Mouse (Mus musculus) c-Kit-negative CD71-positive TER-119-positive erythroid progenitor cells, embryonic 14.5 days (primary cell): ENCODE data around the gene Nrarp.

Source experiments
- DNase-seq: peaks from one replicate; pipeline ENCODE4 v3.0.0-alpha.2; 2013; ENCODE audit warnings: low read depth, low spot score

Gene Nrarp

DNA sequence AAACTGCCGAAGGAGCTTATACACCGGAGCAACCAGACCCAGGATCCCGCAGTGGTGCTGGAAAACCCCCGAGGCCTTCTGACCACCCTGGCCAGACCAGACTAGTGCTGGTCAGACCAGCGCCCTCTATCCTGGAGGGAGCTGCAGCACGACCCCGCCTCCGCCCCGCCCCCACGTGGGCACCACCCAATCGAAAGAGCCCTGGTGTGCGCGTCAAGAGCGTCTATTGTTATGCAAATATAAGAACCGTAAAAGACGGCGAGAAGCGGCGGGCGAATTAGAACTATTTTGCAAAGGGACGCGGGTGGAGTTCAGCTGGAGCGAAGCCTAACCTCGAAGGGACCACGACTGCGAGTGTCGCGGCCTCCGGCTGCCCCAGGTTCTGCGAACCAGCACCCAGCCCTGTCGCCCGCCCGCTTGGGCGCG lies at the start of gene Nrarp:
Gene Nrarp, plus strand, starts transcription at position 281 of the 426 bp plus-strand sequence.
- no peak for DNase-seq

DNA sequence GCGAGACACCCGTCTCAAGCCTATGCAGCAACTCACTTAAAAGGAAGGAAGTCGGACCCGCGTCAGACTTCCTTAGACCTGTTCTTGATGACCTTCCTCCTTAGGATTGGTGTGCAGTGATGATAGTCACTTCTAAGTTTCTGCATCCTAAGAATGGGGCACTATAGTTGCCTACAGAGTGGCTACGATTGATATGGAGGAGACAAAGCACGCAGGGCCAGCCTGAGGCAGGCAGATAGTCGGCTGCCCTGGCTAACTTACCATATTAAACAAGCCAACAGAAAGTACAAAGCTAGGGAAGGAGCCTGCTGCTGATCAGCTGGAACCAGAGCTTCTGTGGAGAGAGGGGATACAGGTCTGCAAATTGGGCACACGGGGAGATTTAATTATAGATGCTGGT lies 49.0 kb upstream of the Nrarp start:
- no peak for DNase-seq

DNA sequence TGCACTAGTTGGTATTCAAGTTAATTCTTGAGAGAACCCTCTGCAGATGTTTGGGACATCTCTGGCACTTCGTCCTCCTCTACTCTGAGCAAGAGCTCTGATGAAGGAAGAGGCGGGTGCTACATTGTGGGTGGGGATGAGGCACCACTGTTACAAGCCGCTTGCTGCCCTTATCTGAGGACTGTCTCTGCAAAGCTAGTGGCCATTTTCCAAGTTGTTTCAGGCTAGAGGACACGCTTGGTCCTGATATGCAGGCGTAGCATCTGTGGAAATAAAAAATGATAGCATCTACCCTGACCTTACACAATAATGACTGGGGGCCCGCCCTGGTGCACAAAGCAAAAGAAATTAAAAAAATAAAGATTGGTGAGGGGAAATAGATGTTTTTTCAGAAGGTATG lies 42.7 kb upstream of the Nrarp start:
- no peak for DNase-seq

DNA sequence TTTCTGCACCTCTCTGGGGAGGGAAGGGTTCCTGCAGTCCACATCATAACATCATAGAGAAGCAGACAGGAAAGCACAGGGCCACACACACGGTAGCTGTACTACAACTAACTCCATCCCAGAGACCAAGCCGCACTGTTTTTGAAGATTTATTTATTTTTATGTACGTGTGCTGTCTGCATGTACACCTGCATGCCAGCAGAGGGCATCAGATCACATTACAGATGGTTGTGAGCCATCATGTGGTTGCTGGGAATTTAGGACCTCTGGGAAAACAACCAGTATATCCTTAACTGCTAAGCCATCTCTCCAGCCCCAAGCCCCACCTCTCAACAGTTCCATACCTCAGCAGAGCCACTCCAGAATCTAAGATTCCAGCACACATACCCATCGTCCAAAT lies 39.4 kb upstream of the Nrarp start:
- no peak for DNase-seq

DNA sequence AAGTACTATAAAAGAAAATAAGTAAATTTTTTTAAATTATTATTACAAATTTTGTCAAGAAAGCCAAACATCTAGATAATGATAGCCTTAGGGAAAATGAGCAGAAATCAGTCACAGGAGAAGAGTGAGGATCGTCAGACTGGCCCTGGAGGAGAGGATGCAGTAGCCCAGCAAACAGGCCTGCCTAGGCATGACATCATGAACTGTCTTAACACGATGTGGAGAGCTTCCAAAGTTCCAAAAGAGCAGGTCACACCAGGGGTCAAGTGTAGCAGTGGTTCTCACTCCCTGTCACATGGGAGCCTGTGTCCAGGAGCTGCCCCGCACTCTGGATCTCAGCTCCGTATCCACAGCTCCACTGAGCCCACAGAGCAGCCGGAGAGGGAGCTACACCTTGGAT lies 38.6 kb upstream of the Nrarp start:
- DNase-seq: no peak

DNA sequence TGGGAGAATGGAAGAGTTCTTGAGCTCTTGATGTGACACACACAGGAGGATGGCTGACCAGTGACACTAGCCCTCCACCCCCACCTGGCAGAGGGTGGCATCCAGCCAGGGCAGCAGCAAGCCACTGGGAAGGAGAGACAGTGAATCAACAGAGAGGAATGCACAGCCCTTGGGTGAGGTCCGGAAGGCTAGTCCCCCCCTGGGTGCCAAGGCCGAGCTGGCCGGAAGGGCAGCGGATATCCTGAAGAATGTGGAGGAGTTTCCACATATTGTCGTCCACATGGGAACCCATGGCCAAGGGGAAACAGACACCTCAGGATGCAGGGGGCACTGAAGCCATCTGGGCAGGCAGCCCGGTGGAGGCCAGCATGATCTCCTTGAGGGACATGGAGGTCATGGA lies 35.2 kb upstream of the Nrarp start:
- no peak for DNase-seq

DNA sequence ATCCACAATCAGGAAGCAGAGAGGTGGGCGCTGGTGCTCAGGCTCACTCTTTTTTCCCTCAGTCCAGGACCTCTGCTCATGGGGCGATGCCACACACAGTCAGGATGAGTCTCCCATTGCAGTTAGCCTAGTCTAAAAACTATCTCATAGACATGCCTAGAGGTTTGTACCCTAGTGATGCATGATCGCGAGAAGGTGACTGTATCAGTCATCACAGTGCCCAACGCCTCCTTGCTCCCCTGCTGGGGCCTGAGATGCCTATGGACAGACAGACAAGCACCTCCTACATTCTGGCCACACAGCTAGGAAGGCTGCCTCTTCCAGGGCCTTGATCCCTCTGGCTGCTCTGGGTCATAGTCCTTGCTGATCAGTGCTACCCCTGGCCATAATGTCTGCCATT lies 33.2 kb upstream of the Nrarp start:
- no peak for DNase-seq

DNA sequence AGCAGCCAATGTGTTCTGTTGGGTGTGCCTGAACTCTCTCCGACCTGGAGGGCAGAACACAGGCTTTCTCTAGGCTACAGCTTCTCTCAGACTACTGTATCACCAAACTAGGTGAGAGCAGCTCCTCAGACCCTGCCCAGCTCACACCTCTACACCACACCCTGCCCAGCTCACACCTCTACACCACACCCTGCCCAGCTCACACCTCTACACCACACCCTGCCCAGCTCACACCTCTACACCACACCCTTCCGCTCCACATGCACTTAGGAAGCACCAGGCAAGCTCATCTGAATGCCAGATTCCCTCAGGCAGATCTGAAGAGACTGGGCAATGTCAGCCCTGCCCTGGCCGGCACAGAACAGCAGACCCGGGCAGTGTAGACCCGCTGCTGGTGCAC lies 32.7 kb upstream of the Nrarp start:
- no peak for DNase-seq

DNA sequence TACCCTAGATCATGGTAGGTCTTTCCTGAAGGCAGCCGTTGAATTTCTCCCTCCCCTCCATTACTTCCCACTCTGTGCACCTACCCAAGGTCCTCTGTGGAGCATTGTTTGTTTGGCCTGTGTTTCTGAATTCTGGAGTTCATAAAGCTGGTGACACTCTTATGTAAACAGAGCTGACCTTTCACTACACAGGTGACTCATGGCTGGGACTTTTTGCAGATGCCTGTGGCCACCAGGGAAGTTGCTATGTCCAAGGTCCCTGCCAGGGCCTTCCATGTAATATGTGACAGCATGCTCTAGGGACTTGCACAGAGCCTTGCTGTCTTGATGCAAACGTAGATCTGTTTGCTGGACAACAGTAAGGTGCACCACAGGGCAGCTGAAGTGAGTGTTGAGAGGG lies 30.9 kb upstream of the Nrarp start:
- DNase-seq: no peak

DNA sequence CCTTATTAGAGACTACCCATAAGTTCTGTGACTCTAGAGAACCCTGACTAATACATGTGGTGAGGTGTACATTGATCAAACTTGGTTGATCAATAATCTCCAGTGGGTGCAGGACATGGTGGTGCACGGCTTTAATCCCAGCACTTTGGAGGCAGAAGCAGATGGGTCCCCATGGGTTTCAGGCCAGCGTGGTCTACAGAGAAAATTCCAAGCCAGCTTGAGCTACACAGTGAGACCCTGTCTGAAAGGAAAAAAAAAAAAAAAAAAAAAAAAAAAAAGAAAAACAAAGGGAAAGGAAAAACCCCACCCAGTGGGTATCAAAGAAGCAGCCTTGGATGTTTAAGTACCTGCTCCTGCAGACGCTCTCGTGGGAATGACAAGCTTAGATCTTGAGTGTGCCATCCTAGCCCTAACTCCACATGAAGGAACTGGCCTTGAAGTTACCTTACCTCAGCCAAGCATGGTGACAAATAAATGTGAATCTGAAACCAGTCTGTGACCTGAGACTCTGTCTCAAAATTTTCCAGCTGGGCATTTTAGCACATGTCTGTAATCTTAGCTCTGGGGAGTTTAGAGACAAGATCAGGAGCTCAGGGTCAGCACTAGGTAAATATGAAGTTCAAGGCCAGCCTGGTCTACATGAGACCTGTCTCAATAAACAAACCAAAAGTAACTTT lies 29.1 kb upstream of the Nrarp start:
- DNase-seq: no peak

DNA sequence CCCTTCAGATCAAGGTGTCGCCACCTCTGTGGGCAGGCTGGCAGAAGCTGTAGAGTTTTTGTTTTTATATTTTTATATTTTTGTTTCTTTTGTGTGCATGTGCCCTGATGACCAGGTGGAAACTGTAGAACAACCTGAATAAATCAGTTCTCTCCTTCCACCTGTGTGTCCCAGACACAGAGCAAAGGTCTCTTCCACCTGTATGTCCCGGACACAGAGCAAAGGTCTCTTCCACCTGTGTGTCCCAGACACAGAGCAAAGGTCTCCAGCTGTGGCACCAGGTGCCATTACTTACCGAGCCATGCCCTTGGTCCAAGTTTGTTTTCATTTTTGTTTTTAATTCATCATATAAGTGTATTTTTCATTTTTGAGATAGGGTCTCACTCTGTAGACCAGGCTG lies 24.4 kb upstream of the Nrarp start:
- no peak for DNase-seq

DNA sequence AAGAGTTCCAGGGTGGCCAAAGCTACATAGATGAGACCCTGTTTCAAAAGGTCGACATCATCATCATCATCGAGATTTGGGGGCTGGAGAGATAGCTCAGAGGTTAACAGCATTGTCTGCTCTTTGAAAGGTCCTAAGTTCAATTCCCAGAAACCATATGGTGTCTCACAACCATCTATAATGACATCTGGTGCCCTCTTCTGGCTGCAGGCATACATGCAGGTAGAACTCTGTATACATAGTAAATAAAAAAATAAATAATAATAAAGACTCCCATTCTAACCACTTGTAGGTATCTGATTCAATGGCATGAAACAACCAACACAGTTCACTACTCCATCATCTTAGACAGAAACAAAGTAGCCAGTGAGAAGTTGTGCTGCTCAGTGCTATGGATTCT lies 23.6 kb upstream of the Nrarp start:
- DNase-seq: no peak

DNA sequence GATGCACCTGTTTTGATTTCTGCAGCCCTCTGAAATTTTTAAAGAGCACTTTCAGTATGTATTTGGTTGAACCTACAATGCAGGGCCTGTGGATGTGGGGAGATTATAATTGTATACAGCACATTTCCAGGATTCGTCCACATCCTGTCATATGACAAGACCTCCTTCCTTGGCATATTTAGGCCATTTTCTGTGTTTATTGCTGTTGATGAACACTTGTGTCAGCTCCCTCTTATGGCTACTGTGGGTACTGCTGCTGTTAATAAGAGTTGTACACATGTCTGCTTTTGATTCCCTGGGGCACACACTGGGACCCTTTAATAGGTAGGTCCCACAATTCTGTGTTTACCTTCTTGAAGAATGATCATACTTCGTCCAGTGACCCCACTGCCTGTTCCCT lies 22.9 kb upstream of the Nrarp start:
- DNase-seq: no peak

DNA sequence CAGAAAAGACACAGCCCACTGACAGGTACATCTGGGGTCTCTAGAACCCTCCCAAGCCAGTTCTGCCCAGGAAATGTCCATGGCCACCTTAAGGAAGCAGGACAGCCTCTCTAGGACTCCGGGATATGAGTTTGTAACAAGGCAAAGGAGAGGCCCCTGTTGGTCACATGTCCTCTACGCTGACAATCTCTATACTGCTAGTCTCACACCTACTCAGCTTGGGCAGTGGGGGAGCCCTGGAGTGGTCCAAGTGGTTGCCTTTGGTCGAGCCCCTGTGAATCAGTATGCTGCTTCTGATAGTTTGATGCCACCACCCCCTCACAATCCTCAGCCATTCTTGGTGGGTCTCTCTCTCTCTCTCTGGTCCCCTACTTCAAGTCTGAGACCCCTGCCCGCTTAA lies 13.1 kb upstream of the Nrarp start:
- DNase-seq: no peak

DNA sequence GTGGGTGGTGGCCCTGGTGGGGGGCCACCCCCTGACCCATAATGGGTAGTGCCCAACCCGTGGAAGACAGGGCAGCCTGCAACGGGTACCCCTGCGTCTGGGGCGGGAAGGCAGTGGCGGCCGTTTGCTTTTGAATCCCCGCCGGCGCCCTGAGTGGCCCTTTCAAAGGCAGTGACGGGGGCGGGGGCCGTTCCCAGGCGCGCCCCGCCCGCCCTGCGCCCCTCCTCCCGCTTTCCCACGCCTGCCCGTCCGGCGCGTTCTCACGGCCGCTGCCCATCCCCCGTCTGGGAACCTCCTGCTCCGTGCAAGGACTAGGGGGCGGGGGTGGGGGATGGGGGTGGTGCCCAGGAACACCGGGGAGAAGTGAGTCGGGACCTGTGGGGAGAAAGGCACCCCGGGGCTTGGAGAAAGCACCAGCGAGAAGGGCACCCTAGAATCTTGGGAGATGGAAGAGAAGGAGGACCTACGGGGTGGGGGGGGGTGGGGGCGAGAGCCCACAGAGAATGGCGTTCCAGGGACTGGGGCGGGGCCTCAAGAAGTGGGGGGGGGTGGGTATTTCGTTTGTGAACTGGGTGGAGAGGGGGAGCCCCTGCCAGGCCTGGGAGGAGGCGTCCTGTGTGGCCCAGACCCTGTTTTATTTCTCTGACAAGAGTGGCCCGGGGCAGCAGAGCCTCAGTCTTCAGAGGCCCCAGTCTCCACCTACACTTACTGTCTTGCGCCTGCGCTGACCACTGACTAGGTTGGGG lies 12.5 kb upstream of the Nrarp start:
- no peak for DNase-seq

DNA sequence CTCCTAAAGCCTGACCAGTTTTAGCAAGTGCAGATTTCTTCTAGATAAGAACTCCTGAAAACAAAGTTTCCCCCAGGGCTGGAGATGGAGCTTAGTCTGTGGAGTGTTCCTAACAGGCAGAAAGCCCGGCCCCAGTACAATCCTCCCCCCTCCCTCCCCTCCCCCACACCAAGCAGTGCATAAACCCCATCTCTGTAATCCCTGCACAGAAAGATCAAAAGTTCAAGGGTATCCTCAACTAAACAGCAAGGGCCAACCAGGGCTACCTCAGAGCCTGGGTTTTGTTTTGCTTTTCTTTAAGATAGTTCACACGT lies 11.9 kb upstream of the Nrarp start:
- DNase-seq: no peak

DNA sequence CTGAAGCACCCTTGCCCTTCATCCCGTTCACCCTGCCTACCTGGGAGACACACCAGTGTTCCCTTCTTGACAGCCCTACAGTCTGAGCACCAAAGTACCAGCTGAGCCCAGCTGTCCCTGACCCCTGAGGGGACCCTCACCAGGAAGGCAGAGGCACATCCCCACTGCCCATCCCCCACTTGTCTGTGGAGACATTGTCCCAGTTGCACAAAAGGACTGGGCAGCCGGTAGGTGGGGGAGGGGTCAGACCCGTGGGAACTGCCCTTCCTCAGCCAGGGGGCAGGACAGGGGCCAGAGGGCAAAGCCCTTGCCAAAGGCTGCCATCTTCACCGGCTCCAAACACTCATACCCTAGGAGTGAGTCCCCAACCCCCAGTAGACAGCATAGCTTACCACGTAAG lies 10.8 kb upstream of the Nrarp start:
- DNase-seq: no peak

DNA sequence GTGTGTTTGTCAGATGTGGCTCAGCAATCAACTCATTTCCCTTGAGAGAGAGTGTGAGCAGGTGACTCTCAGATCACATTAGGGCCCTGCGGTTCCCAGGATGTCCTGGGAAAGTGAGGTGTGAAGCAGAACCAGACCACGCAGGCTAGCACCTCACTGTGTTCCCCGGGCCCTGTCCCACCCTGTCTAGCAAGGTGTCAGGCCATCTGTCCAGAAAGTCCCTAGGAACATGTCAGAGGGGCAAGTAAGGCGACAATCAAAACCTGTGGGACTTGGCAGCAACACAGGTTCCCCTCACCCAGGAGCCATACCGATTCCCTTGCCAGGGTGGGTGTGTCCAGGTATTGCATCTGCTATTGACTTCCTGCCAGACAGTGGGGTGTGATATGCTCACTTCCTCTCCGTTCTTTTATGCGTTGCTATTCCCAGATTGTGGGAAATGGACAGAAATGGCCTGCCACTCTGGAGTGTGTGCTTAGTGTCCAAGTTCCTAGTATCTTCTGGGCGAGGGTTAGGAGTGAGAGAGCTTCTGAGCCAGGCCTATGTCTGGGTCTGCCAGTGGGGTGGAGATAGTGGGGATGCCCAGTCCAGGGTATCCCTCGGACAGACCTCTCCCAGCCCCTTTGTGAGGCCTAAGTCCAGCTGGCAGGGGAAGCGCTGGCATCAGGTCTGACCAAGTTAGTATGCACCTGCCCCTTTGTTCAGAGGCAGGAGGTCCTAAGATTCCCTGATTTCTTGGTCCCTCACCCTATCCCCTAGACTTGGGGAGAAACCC lies 10.0 kb upstream of the Nrarp start:
- DNase-seq: no peak

DNA sequence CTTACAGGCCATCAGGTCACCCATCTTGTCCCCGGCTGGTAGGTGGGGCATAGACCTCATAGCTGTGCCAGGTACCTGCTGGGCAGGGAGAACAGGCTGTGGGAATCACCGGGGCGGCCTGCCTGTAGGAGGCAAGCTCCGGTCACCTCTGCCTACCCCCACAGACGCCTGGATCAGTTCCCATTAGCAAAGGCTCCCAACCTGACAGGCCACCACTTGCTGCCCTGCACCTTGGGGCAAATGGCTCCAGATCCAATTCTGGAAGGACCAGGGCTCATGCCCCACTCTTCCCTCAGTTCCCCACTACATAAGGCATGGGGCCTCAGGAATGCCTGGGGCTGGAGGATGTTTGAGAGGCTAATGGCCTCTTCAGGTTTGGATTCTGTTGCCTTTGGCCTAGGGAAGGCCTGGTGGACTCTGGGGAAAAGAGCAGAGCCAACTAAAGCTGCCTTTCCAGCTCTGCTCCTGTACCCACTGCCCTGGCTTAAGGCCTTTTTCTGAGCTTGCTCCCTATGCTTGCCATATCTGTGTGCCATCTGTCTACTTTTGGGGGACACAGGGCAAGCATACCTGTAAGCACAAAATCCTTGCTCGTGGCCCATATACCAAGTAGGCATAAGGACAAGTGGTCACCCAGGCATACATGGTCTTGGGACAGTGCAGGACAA lies 9.3 kb upstream of the Nrarp start:
- no peak for DNase-seq

DNA sequence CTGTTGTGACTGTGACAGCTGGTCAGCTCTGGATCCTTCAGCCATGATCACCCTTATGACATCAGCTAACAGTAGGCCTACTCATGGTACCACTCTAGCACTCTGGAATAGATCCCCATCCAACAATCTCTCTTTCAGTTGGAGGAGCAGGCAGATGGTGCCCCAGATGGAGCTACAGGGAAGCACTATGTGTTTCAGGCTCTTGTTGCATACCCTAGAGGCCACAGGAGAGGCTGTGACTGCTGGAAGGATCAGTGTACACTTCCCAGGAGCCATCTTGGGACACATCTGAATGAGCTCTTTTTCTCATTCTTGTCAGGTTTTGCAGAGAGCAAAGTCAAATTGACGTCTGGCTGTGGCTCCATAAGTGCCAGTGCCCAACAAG lies 8.8 kb upstream of the Nrarp start:
- DNase-seq: no peak

DNA sequence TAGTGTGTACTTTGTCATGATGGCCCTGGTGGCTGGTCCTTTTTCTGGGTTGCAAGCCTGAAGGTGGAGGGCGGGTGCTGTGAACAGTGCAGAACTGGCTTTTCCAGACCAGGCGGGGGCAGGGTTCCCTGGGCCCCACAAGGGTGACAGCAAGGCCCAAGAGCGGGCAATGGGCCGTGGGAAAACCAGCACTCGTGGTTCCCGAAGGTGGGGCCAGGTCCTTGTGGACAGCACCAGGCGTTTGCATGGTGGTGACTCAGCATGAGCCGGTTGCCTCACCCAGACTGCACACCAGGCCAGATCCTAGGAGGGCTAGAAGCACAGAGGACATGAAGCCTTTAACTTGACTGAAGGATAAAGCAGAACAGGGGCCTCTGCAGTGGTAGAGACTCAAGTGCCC lies 7.9 kb upstream of the Nrarp start:
- no peak for DNase-seq

DNA sequence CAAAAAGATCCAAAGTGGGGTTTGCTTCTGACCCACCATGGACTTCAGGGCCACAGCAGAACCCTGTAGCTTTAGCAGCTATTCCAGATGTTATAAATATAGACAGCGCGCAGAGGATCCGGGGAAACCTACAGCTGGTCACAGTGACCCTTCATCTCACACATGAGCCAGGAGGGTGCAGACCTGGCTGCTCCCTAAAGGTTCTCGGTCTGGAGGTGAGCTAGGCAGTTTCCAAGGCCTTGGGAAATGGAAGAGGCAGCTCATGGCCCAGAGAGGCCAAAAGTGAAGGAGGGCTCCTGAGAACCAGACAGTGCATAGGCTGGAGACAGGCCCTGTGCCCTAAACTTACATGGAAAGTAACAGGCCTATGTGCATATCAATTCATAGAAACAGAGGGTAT lies 6.7 kb upstream of the Nrarp start:
- DNase-seq: no peak
